Mouse (Mus musculus): ENCODE results near the gene Gm21773.
"Not testable (repeated sequence)": the region's sequence is repeated elsewhere in the genome, so short reads cannot be mapped to it uniquely, and the experiment has no call there.

Gene Gm21773

GRCm38 (mm10) chrY:25309260-25309659 lies at the start of gene Gm21773:
Gene Gm21773 (minus strand): TSS chrY:25309360.
- not testable (repeated sequence) for DNase-seq (ENCODE audit: extremely low spot score, low spot score)

Measured in neural tube, embryonic 10.5 days (tissue).